Mouse (Mus musculus) spleen, postnatal 10 days (tissue): ENCODE data around the gene Cass4.

Experiments used
- DNase-seq, 2 experiments: peaks; one replicate each; pipeline ENCODE4 v3.0.0; 2021 to 2022; ENCODE audit warnings: low spot score in 2 of 2

Cass4 gene

DNA sequence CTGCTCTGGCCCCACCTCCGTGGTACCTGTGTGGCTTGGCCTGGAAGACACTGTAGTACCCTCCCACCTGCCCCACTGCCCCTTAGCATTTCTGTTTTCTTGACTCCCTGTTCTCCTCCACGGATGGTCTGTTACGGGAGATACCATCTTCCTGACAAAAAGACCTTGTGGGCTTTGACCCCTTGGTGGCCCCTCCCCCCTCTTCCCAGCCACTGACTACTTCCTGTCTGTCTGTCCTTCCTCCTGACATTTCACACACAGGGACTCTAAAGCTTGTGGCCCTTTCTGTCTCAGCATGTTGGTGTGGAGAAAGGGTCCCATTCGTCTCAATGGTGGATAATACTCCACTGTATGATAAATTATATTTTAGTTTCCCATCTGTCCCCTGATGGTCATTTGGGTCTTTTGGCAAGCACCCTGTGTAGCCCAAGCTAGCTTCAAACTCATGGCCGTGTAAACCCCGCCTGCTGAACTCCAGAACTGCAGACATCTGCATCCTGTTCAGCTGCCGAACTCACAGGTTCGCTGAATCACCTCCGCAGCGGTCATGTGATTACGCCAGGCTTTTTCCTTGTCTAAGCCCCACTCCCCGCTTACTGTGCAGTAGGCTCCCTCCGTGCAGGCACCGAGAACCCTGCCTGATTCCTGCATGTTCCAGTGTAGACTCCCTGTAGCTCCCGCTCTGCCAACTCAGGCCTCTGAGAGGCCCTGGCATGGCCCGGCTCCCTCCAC, 88.2 kb downstream of the Cass4 start:
- DNase-seq, result no peak
